Mouse (Mus musculus) testis, adult 2 months (tissue): ENCODE results near the gene Ap5z1.

Experiments
- CTCF ChIP-seq: fragments of 200-500 bp; IDR thresholded peaks from 2 replicates; pipeline ENCODE4 v1.5.1; 2012; ENCODE audit warnings: low read depth, mild to moderate bottlenecking, inconsistent platforms, low read length, moderate library complexity; ENCODE audit not compliant: control insufficient read depth, insufficient read depth, insufficient replicate concordance
- POLR2A ChIP-seq: fragments of 200-500 bp; IDR thresholded peaks from 2 replicates; pipeline ENCODE4 v1.6.1; 2012; ENCODE audit warnings: low read depth, mild to moderate bottlenecking, inconsistent platforms, low read length, moderate library complexity; ENCODE audit not compliant: control insufficient read depth

DNA sequence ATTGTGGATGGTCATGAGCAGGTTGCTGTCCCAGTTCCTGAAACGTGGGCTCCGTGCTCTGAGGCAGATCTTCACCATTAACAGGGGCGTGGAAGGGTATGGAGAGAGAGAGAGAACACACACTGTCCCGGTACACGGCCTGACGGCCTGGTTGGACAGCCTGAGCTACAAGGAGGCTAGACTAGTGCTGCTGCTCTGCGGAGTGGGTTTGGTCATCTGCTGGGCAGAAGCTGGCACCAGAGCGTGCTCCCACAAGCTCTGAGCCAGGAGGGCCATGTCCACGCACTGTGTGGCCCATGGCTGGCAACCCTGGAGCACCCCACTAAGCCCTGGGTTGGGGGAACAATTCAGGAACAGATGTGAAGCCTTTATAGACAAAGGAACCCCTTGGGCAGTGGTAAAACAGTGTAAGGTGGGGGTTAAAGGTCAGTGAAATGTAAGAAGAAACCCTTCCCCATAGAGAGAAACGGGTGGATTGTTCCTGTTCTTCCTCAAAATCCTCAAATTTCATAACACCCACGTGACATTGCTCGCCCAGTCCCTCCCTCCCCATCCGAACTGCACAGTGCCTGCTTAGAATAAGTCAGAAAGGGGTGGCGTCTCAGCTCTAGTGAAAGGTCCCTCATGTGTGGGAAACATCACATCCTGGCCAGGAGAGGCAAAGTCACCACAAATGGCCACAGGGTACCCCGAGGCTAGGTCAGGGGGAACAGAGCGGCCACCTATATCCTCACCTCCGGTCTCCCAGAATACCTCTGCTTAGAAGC lies 4.8 kb upstream of the Ap5z1 start:
- TF ChIP-seq CTCF = no peak
- TF ChIP-seq POLR2A = no peak
